Mouse (Mus musculus): ENCODE measurements at regions not wholly inside any gene's neighbourhood (a gene's known extent, or its start where the extent isn't known, plus 50 kb on each side); places are given as distances from the start of the nearest gene placed in this dataset.
A peak's percentile ranks its signal among the peaks of the same experiment; 100 is the strongest.
"Not testable (repeated sequence)": the region's sequence is repeated elsewhere in the genome, so short reads cannot be mapped to it uniquely, and the experiment has no call there.

- no peak for DNase-seq (ENCODE audit: low spot score)
Measured at GRCm38 (mm10) chr6:103809986-103810341, 299.6 kb downstream of the Chl1 start.

GRCm38 (mm10) chr6:103810342-103811001, 300.1 kb downstream of the Chl1 start:
- peak; percentile 47 for DNase-seq (ENCODE audit: low spot score)

GRCm38 (mm10) chr6:103816396-103816795, 306.0 kb downstream of the Chl1 start:
- DNase-seq (ENCODE audit: low spot score), result not testable (repeated sequence)

- DNase-seq (ENCODE audit: low spot score), result no peak
Measured at GRCm38 (mm10) chr6:103826042-103826441, 315.7 kb downstream of the Chl1 start.

- DNase-seq (ENCODE audit: low spot score), result no peak
Measured at GRCm38 (mm10) chr6:103827623-103828022, 317.2 kb downstream of the Chl1 start.

GRCm38 (mm10) chr6:103828866-103829265, 318.5 kb downstream of the Chl1 start:
- no peak for DNase-seq (ENCODE audit: low spot score)

- no peak for DNase-seq (ENCODE audit: low spot score)
Measured at GRCm38 (mm10) chr6:103832301-103832700, 321.9 kb downstream of the Chl1 start.

GRCm38 (mm10) chr6:103832808-103833207, 322.4 kb downstream of the Chl1 start:
- DNase-seq (ENCODE audit: low spot score), result no peak

- DNase-seq (ENCODE audit: low spot score), result peak; percentile 84
Measured at GRCm38 (mm10) chr6:103833501-103834132, 323.2 kb downstream of the Chl1 start.

GRCm38 (mm10) chr6:103834726-103835229, 324.4 kb downstream of the Chl1 start:
- DNase-seq (ENCODE audit: low spot score), result no peak

- no peak for DNase-seq (ENCODE audit: low spot score)
Measured at GRCm38 (mm10) chr6:103859787-103860186, 349.4 kb downstream of the Chl1 start.

GRCm38 (mm10) chr6:103893455-103893854, 383.1 kb downstream of the Chl1 start:
- DNase-seq (ENCODE audit: low spot score), result no peak

- no peak for DNase-seq (ENCODE audit: low spot score)
Measured at GRCm38 (mm10) chr6:103924504-103924903, 414.1 kb downstream of the Chl1 start.

GRCm38 (mm10) chr6:103927094-103927493, 416.7 kb downstream of the Chl1 start:
- no peak for DNase-seq (ENCODE audit: low spot score)

GRCm38 (mm10) chr6:103940345-103940744, 430.0 kb downstream of the Chl1 start:
- no peak for DNase-seq (ENCODE audit: low spot score)

GRCm38 (mm10) chr6:103944361-103944760, 434.0 kb downstream of the Chl1 start:
- no peak for DNase-seq (ENCODE audit: low spot score)

GRCm38 (mm10) chr6:103947474-103947873, 437.1 kb downstream of the Chl1 start:
- DNase-seq (ENCODE audit: low spot score), result no peak

GRCm38 (mm10) chr6:103953134-103953771, 442.9 kb downstream of the Chl1 start:
- peak; percentile 3 for DNase-seq (ENCODE audit: low spot score)

GRCm38 (mm10) chr6:103959002-103959401, 448.6 kb downstream of the Chl1 start:
- DNase-seq (ENCODE audit: low spot score), result no peak

GRCm38 (mm10) chr6:103967811-103968420, 457.5 kb downstream of the Chl1 start:
- DNase-seq (ENCODE audit: low spot score), result no peak

GRCm38 (mm10) chr6:103999186-103999585, 488.8 kb downstream of the Chl1 start:
- no peak for DNase-seq (ENCODE audit: low spot score)

- peak; percentile 94 for DNase-seq (ENCODE audit: low spot score)
Measured at GRCm38 (mm10) chr6:104028439-104029091, 464.0 kb upstream of the Cntn6 start.
